Comparison of ENCODE assay signal across 8 mouse cellular contexts in genomic region chr2:121294182-121294581, GRCm38 (mm10). TPM values are rescaled to one million over a fixed set of nuclear protein-coding genes. Genes with fewer than 3 reads are reported as not detected.
DNase-seq lines count a peak whose midpoint lies in the region; ATAC-seq lines count a peak whose summit lies in the region.

No protein-coding gene starts in this region.

- H3K9me3 ChIP-seq in kidney, embryonic 15.5 days (replicated peaks), result no peaks in the 10 kb centered on the region
- H3K9me3 ChIP-seq in forebrain, embryonic 16.5 days (ENCODE audit: control insufficient read depth, low read length), result no peaks in the 10 kb centered on the region
- no peaks in the 10 kb centered on the region for H3K9me3 ChIP-seq in hindbrain, embryonic 15.5 days

- peak overlapping the region; percentile 72 for H3K4me2 ChIP-seq in kidney, embryonic 15.5 days
- H3K4me2 ChIP-seq in forebrain, embryonic 16.5 days (ENCODE audit: low read length), result peak overlapping the region; percentile 66
- peak overlapping the region; percentile 68 for H3K4me2 ChIP-seq in hindbrain, embryonic 15.5 days

- no peaks in the 10 kb centered on the region for H3K36me3 ChIP-seq in kidney, embryonic 15.5 days
- peaks cover under 1% of the 10 kb centered on the region; the same call in 1 of the 2 replicates for H3K36me3 ChIP-seq in forebrain, embryonic 16.5 days (ENCODE audit: control insufficient read depth, insufficient read depth)
- peaks cover 7% of the 10 kb centered on the region for H3K36me3 ChIP-seq in hindbrain, embryonic 15.5 days

- DNase-seq in kidney, adult 11 months, result no peak
- peak; percentile 45 to 59 for DNase-seq in adrenal gland, postnatal 36 days
- DNase-seq in lung, postnatal 25 days (ENCODE audit: low spot score), result peak; percentile 45
- peak; percentile 31 for DNase-seq in urinary bladder, postnatal 25 days (ENCODE audit: low spot score)
- DNase-seq in spleen, postnatal 4 days (ENCODE audit: low spot score in 2 of 2), result no peak

- peak overlapping the region; percentile 48 for H3K4me3 ChIP-seq in kidney, embryonic 15.5 days (replicated peaks)
- H3K4me3 ChIP-seq in forebrain, embryonic 16.5 days (replicated peaks; ENCODE audit: low read length), result no peak overlapping the region
- H3K4me3 ChIP-seq in hindbrain, embryonic 15.5 days, result peak overlapping the region; percentile 63

- ATAC-seq in kidney, embryonic 15.5 days (replicated peaks; ENCODE audit: low FRiP score), result no peak
- ATAC-seq in forebrain, embryonic 16.5 days, result no peak
- ATAC-seq in hindbrain, embryonic 15.5 days (ENCODE audit: low FRiP score, low read depth), result no peak

- no peak overlapping the region for H3K9ac ChIP-seq in kidney, embryonic 15.5 days
- no peak overlapping the region for H3K9ac ChIP-seq in forebrain, embryonic 16.5 days (replicated peaks; ENCODE audit: low read depth, low read length)
- no peak overlapping the region; the same call in 1 of the 2 replicates for H3K9ac ChIP-seq in hindbrain, embryonic 15.5 days

- H3K4me1 ChIP-seq in kidney, embryonic 15.5 days, result peaks cover 53% of the 10 kb centered on the region
- peaks cover 42% of the 10 kb centered on the region for H3K4me1 ChIP-seq in forebrain, embryonic 16.5 days (replicated peaks; ENCODE audit: control insufficient read depth, insufficient read depth, low read length)
- peaks cover 62% of the 10 kb centered on the region for H3K4me1 ChIP-seq in hindbrain, embryonic 15.5 days (replicated peaks)

- peaks cover 60% of the 10 kb centered on the region for H3K27me3 ChIP-seq in kidney, embryonic 15.5 days
- no peaks in the 10 kb centered on the region for H3K27me3 ChIP-seq in forebrain, embryonic 16.5 days (replicated peaks; ENCODE audit: control insufficient read depth, insufficient read depth, low read length)
- no peaks in the 10 kb centered on the region for H3K27me3 ChIP-seq in hindbrain, embryonic 15.5 days

- H3K27ac ChIP-seq in kidney, embryonic 15.5 days, result peak overlapping the region; percentile 59
- H3K27ac ChIP-seq in forebrain, embryonic 16.5 days (ENCODE audit: low read length), result no peak overlapping the region
- H3K27ac ChIP-seq in hindbrain, embryonic 15.5 days (replicated peaks), result peak overlapping the region; percentile 86

- 24% methylated on average over 4 of the region's 4 CpGs for WGBS in kidney, embryonic 15.5 days
- whole genome bisulfite sequencing in forebrain, embryonic 16.5 days, result 56% methylated on average over 4 of the region's 4 CpGs
- 38% methylated on average over 4 of the region's 4 CpGs for WGBS in hindbrain, embryonic 15.5 days

RNA-seq across cellular contexts. Expression of gene Map1a, which starts 4.8 kb away (rescaled TPM):
- polyA plus RNA-seq in kidney, embryonic 15.5 days (2015; fragmentation: Nextera tagmentation; extraction: Ambion mirVana), result 3.1 and 3.2 TPM in 2 replicates
- 1 to 10 TPM; 6.0 to 7.0 TPM for total RNA-seq in adrenal gland, postnatal 36 days (2021)
- polyA plus RNA-seq in forebrain, embryonic 16.5 days (2015; fragmentation: Nextera tagmentation; extraction: Ambion mirVana), result 10.9 and 13.3 TPM in 2 replicates
- 31.2 and 46.4 TPM in 2 replicates for polyA plus RNA-seq in hindbrain, embryonic 15.5 days (2015; fragmentation: Nextera tagmentation; extraction: Ambion mirVana)

RNA-seq across cellular contexts. Expression of gene Trp53bp1, which starts 23.0 kb away (rescaled TPM):
- polyA plus RNA-seq in kidney, embryonic 15.5 days (2015; fragmentation: Nextera tagmentation; extraction: Ambion mirVana), result 72.9 and 73.7 TPM in 2 replicates
- 10 to 100 TPM; 59.0 to 73.9 TPM for total RNA-seq in adrenal gland, postnatal 36 days (2021)
- 181 and 209 TPM in 2 replicates for polyA plus RNA-seq in forebrain, embryonic 16.5 days (2015; fragmentation: Nextera tagmentation; extraction: Ambion mirVana)
- polyA plus RNA-seq in hindbrain, embryonic 15.5 days (2015; fragmentation: Nextera tagmentation; extraction: Ambion mirVana), result 148 and 171 TPM in 2 replicates

Comparison
In these comparisons a context has a peak if more than half of its experiments do, and no peak if none do; other contexts are left out.
1. DNase-seq: peak in adrenal gland, postnatal 36 days (2 of 2), lung, postnatal 25 days (single experiment) and urinary bladder, postnatal 25 days (single experiment); none in kidney, adult 11 months (single experiment) and spleen, postnatal 4 days (0 of 2).
2. Peak in every context shown above with its lines, with median percentiles within 50 percentile points of each other: H3K4me2 ChIP-seq.